Mouse (Mus musculus) olfactory bulb, adult 2 months (tissue): ENCODE measurements around the gene LTO1. TPM values are rescaled to one million over a fixed set of nuclear protein-coding genes. Genes with fewer than 3 reads are reported as not detected.
A peak's percentile ranks its signal among the peaks of the same experiment; 100 is the strongest.

Experiments used
- H3K27ac ChIP-seq: fragments of 200-500 bp; 2 replicates; pipeline ENCODE4 v1.5.1; 2012; ENCODE audit warnings: low read depth, low read length; ENCODE audit not compliant: insufficient read depth
- H3K4me1 ChIP-seq: fragments of 200-500 bp; 2 replicates; pipeline ENCODE4 v1.6.1; 2012; ENCODE audit warnings: low read length; ENCODE audit not compliant: control insufficient read depth, insufficient read depth
- H3K4me3 ChIP-seq: fragments of 200-500 bp; 2 replicates; pipeline ENCODE4 v1.5.1; 2012; ENCODE audit warnings: mild to moderate bottlenecking, low read depth, low read length, moderate library complexity; ENCODE audit not compliant: insufficient read depth
- CTCF ChIP-seq: fragments of 200-500 bp; IDR thresholded peaks from 2 replicates; pipeline ENCODE4 v1.5.1; 2012; ENCODE audit warnings: low read depth, mild to moderate bottlenecking, low read length, moderate library complexity; ENCODE audit not compliant: insufficient read depth
- POLR2A ChIP-seq: fragments of 200-500 bp; IDR thresholded peaks from 2 replicates; pipeline ENCODE4 v1.6.1; 2012; ENCODE audit warnings: mild to moderate bottlenecking, low read depth, low read length, moderate library complexity; ENCODE audit not compliant: insufficient read depth
- WGBS: fragments of 180-500 bp; shearing (Covaris S2); methylation state at CpG from one replicate; pipeline ENCODE4 v1.1.7; 2018; 5-methylcytosine and 5-hydroxymethylcytosine counted together
- polyA plus RNA-seq: library from polyadenylated mRNA; stranded (reverse); fragments of >200 nt; gene quantifications from 2 replicates; pipeline ENCODE4 v1.2.4, GENCODE M21; 2012; ENCODE audit warnings: low replicate concordance; ENCODE audit not compliant: missing spikeins, insufficient read depth, insufficient read length

Gene LTO1
- polyA plus RNA-seq: not detected in 2 replicates

- peak within 1 kb of the TSS; percentile 28 for H3K27ac ChIP-seq
- under 1% methylated on average over 55 of the region's 55 CpGs for WGBS
- H3K4me1 ChIP-seq: 0 out of 2 replicates have a peak, but pooled peaks cover 2% of the 10 kb centered on the region
- H3K4me3 ChIP-seq: peak within 1 kb of the TSS; percentile 80
- TF ChIP-seq POLR2A (peak; percentile 88), CTCF (no peak)
Measured at GRCm38 (mm10) chr7:144914948-144915750, at the start of gene LTO1. TSS of gene LTO1 (plus strand) at chr7:144915100.

GRCm38 (mm10) chr7:144867161-144867560, 47.7 kb upstream of the LTO1 start:
- no peak overlapping the region for H3K4me3 ChIP-seq
- 0 out of 2 replicates have a peak, but pooled peaks cover under 1% of the 10 kb centered on the region for H3K4me1 ChIP-seq
- no peak overlapping the region for H3K27ac ChIP-seq
- TF ChIP-seq CTCF: no peak
- TF ChIP-seq POLR2A: no peak
- 74% methylated on average over 4 of the region's 4 CpGs for WGBS

- TF ChIP-seq POLR2A (no peak), CTCF (no peak)
- Histone ChIP-seq H3K4me1 (no peaks in the 10 kb centered on the region), H3K27ac (no peak overlapping the region), H3K4me3 (no peak overlapping the region)
- WGBS: 82% methylated on average over 8 of the region's 8 CpGs
Measured at GRCm38 (mm10) chr7:144867602-144868001, 47.3 kb upstream of the LTO1 start.

GRCm38 (mm10) chr7:144872420-144872819, 42.5 kb upstream of the LTO1 start:
- Histone ChIP-seq H3K4me3 (no peak overlapping the region), H3K4me1 (no peaks in the 10 kb centered on the region; the same call in 1 of the 2 replicates), H3K27ac (no peak overlapping the region)
- WGBS: 87% methylated on average over 4 of the region's 4 CpGs
- TF ChIP-seq CTCF: no peak
- TF ChIP-seq POLR2A: no peak

GRCm38 (mm10) chr7:144873160-144873559, 41.7 kb upstream of the LTO1 start:
- Histone ChIP-seq H3K27ac (no peak overlapping the region), H3K4me1 (no peaks in the 10 kb centered on the region; the same call in 1 of the 2 replicates), H3K4me3 (no peak overlapping the region)
- TF ChIP-seq CTCF (no peak), POLR2A (no peak)
- WGBS: 89% methylated on average over 4 of the region's 4 CpGs

GRCm38 (mm10) chr7:144874226-144874625, 40.7 kb upstream of the LTO1 start:
- H3K4me1 ChIP-seq: no peaks in the 10 kb centered on the region; the same call in 1 of the 2 replicates
- no peak overlapping the region for H3K4me3 ChIP-seq
- 76% methylated on average over 4 of the region's 4 CpGs for WGBS
- no peak overlapping the region for H3K27ac ChIP-seq
- TF ChIP-seq CTCF (no peak), POLR2A (no peak)

GRCm38 (mm10) chr7:144878401-144878800, 36.5 kb upstream of the LTO1 start:
- no peak overlapping the region for H3K27ac ChIP-seq
- 95% methylated on average over 1 of the region's 1 CpGs for WGBS
- no peaks in the 10 kb centered on the region; the same call in 1 of the 2 replicates for H3K4me1 ChIP-seq
- H3K4me3 ChIP-seq: no peak overlapping the region
- TF ChIP-seq CTCF (no peak), POLR2A (no peak)

GRCm38 (mm10) chr7:144883106-144883505, 31.8 kb upstream of the LTO1 start:
- 57% methylated on average over 2 of the region's 2 CpGs for WGBS
- TF ChIP-seq POLR2A: no peak
- TF ChIP-seq CTCF: no peak
- Histone ChIP-seq H3K27ac (no peak overlapping the region), H3K4me1 (no peaks in the 10 kb centered on the region), H3K4me3 (no peak overlapping the region)

- Histone ChIP-seq H3K4me3 (no peak overlapping the region), H3K4me1 (no peaks in the 10 kb centered on the region), H3K27ac (no peak overlapping the region)
- 92% methylated on average over 2 of the region's 2 CpGs for WGBS
- TF ChIP-seq CTCF: no peak
- TF ChIP-seq POLR2A: no peak
Measured at GRCm38 (mm10) chr7:144887672-144888071, 27.2 kb upstream of the LTO1 start.
